Mouse (Mus musculus) lung, adult 2 months (tissue): ENCODE results near the gene Klf5.

Source experiments
- CTCF ChIP-seq: fragments of 200-500 bp; IDR thresholded peaks from 2 replicates; pipeline ENCODE4 v1.5.1; 2011; ENCODE audit warnings: mild to moderate bottlenecking, low read length, control low read depth; ENCODE audit not compliant: insufficient read depth
- POLR2A ChIP-seq: fragments of 200-500 bp; IDR thresholded peaks from 2 replicates; pipeline ENCODE4 v1.6.1; 2011; ENCODE audit warnings: low read depth, mild to moderate bottlenecking, control low read depth, low read length, borderline replicate concordance; ENCODE audit errors: extremely low read depth

DNA sequence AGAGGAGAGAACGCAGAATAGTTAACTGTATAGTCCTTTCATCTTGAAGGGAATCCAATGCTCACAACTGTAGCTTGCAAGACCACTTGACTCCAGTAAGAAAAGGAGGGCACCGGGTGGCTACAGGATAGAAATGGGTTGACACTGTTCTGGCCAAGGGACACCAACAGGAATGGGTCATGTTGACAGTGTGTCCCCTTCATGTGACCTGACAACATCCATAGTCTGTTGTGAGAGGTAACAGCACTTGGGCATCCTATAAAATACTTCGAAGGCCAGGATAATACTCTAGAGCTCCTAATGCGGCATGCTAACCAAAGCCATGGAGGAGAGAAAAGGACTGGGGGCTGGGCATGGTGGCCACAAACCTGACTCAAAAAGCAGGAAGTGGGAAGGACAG is 17.8 kb downstream of the Klf5 start:
- TF ChIP-seq POLR2A (no peak), CTCF (no peak)
